Mouse (Mus musculus): ENCODE data around the gene Rnf113a1. TPM values are rescaled to one million over a fixed set of nuclear protein-coding genes. Genes with fewer than 3 reads are reported as not detected.
"Not testable (repeated sequence)": the region's sequence is repeated elsewhere in the genome, so short reads cannot be mapped to it uniquely, and the experiment has no call there.

The Rnf113a1 gene
- polyA plus RNA-seq, 1 experiment from 2014 or later: 12.5 TPM

DNA sequence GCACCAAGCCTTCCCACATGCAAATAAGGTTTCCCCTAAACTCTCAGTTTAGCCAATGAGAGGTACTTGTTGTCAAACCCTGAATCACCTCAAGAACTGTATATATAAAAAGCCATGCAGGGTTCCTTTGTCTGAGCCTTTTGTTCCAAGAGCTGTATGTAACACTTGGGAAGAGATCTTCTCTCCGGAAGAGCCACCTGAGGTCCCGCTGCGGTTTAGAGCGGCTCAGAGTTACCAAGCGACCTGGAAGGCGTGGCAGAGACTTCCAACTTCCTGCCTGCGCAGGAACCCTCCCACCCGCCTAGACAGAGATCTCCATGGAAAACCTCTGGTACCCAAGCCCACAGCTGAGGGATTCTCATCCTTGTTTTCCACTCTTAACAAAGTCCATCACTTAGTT lies 7.6 kb downstream of the Rnf113a1 start:
- 69% methylated on average over 8 of the region's 8 CpGs for WGBS
- H3K4me1 ChIP-seq: no peaks in the 10 kb centered on the region
- H3K9ac ChIP-seq: no peak overlapping the region
- no peaks in the 10 kb centered on the region for H3K9me3 ChIP-seq
- H3K4me2 ChIP-seq: no peak overlapping the region
- H3K27ac ChIP-seq: no peak overlapping the region
- no peak overlapping the region for H3K4me3 ChIP-seq
- no peaks in the 10 kb centered on the region for H3K36me3 ChIP-seq
- H3K27me3 ChIP-seq: no peaks in the 10 kb centered on the region
- no peak for ATAC-seq (ENCODE audit: insufficient number of reproducible peaks, low FRiP score, low TSS enrichment, low read depth)

DNA sequence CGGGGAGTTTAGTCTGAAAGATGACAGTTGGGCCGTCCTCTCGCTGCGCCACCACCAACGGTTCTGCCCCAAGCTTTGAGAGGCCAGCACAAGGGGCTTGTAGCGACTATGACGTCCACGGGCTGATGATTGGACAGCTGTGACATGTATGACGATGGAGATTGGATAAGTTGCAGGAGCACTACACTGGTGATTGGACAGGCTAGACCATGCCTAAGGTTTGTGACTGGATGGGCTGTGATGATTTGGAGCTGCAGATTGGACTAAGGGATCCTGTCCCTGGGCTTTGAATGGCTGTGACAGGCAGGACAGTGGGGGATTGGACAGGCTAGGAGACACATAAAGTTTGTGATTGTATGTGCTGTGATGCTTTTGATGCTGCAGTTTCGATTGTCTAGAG lies 19.9 kb downstream of the Rnf113a1 start, which contains the start of gene Gm9:
Gene Gm9 (minus strand): TSS at position 101 of the 400 bp plus-strand sequence.
- Histone ChIP-seq H3K9me3 (no peaks in the 10 kb centered on the region), H3K36me3 (no peaks in the 10 kb centered on the region), H3K4me1 (no peaks in the 10 kb centered on the region), H3K27me3 (no peaks in the 10 kb centered on the region), H3K4me2 (no peak within 1 kb of the TSS), H3K4me3 (no peak within 1 kb of the TSS), H3K9ac (no peak within 1 kb of the TSS), H3K27ac (no peak within 1 kb of the TSS)
- 88% methylated on average over 10 of the region's 10 CpGs for WGBS
- ATAC-seq (ENCODE audit: insufficient number of reproducible peaks, low FRiP score, low TSS enrichment, low read depth): no peak

DNA sequence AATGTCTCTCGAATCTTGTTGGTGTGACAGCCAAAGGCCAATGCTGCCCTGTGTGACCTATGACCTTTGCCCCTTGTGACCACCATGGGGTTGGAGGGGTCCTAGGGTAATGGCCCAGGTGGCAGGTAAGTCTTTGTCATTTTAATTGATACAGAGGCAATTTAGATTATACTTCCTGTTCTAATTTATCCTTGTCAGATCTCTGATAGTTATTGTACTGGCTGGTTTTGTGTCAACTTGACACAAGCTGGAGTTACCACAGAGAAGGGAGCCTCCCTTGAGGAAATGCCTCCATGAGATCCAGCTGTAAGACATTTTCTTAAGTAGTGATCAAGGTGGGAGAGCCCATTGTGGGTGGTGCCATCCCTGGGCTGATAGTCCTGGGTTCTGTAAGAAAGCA lies 31.1 kb downstream of the Rnf113a1 start, which contains the start of gene Rhox1:
Gene Rhox1 (minus strand): TSS at position 101 of the 400 bp plus-strand sequence.
- not testable (repeated sequence) for H3K9ac ChIP-seq; H3K4me1 ChIP-seq; H3K9me3 ChIP-seq; H3K27me3 ChIP-seq; H3K36me3 ChIP-seq; ATAC-seq (ENCODE audit: insufficient number of reproducible peaks, low FRiP score, low TSS enrichment, low read depth); H3K27ac ChIP-seq; H3K4me2 ChIP-seq; H3K4me3 ChIP-seq
- 58% methylated on average over 1 of the region's 1 CpGs for WGBS

Other genes with a start within 250 kb of the Rnf113a1 start
- 43.9 and 45.9 TPM in 2 replicates for gene Sept6, start 199.5 kb upstream of the Rnf113a1 start, polyA plus RNA-seq (2015; fragmentation: Nextera tagmentation; extraction: Ambion mirVana)
- gene Sowahd, start 142.4 kb upstream of the Rnf113a1 start, polyA plus RNA-seq (2015; fragmentation: Nextera tagmentation; extraction: Ambion mirVana): not detected in 2 replicates
- 405 and 591 TPM in 2 replicates for gene Rpl39, start 105.8 kb upstream of the Rnf113a1 start, polyA plus RNA-seq (2015; fragmentation: Nextera tagmentation; extraction: Ambion mirVana)
- 14.9 and 15.0 TPM in 2 replicates for gene Upf3b, start 80.9 kb upstream of the Rnf113a1 start, polyA plus RNA-seq (2015; fragmentation: Nextera tagmentation; extraction: Ambion mirVana)
- gene Nkap, start 64.5 kb upstream of the Rnf113a1 start, polyA plus RNA-seq (2015; fragmentation: Nextera tagmentation; extraction: Ambion mirVana): 13.8 and 14.4 TPM in 2 replicates
- gene Akap14, start 22.4 kb upstream of the Rnf113a1 start, polyA plus RNA-seq (2015; fragmentation: Nextera tagmentation; extraction: Ambion mirVana): not detected in 2 replicates
- gene Ndufa1, start 82 bp upstream of the Rnf113a1 start, polyA plus RNA-seq (2015; fragmentation: Nextera tagmentation; extraction: Ambion mirVana): 385 and 433 TPM in 2 replicates
- gene Gm9, start 19.8 kb downstream of the Rnf113a1 start, polyA plus RNA-seq (2015; fragmentation: Nextera tagmentation; extraction: Ambion mirVana): not detected in 2 replicates
- not detected in 2 replicates for gene Rhox1, start 31.0 kb downstream of the Rnf113a1 start, polyA plus RNA-seq (2015; fragmentation: Nextera tagmentation; extraction: Ambion mirVana)
- not detected in 2 replicates for gene Rhox2a, start 53.7 kb downstream of the Rnf113a1 start, polyA plus RNA-seq (2015; fragmentation: Nextera tagmentation; extraction: Ambion mirVana)
- gene Rhox3a, start 58.7 kb downstream of the Rnf113a1 start, polyA plus RNA-seq (2015; fragmentation: Nextera tagmentation; extraction: Ambion mirVana): not detected in 2 replicates
- not detected in 2 replicates for gene Rhox4a, start 74.1 kb downstream of the Rnf113a1 start, polyA plus RNA-seq (2015; fragmentation: Nextera tagmentation; extraction: Ambion mirVana)
- gene Rhox3a2, start 188.8 kb downstream of the Rnf113a1 start, polyA plus RNA-seq (2015; fragmentation: Nextera tagmentation; extraction: Ambion mirVana): not detected in 2 replicates
- 0.36 and 0.70 TPM in 2 replicates for gene Rhox4a2, start 199.6 kb downstream of the Rnf113a1 start, polyA plus RNA-seq (2015; fragmentation: Nextera tagmentation; extraction: Ambion mirVana)
- not detected in 2 replicates for gene Rhox2b, start 220.8 kb downstream of the Rnf113a1 start, polyA plus RNA-seq (2015; fragmentation: Nextera tagmentation; extraction: Ambion mirVana)
- 0.26 and 0.65 TPM in 2 replicates for gene Rhox4b, start 241.2 kb downstream of the Rnf113a1 start, polyA plus RNA-seq (2015; fragmentation: Nextera tagmentation; extraction: Ambion mirVana)

Data from limb, embryonic 15.5 days (tissue).